Mouse (Mus musculus): ENCODE results near the gene Gm4491.

The Gm4491 gene

DNA sequence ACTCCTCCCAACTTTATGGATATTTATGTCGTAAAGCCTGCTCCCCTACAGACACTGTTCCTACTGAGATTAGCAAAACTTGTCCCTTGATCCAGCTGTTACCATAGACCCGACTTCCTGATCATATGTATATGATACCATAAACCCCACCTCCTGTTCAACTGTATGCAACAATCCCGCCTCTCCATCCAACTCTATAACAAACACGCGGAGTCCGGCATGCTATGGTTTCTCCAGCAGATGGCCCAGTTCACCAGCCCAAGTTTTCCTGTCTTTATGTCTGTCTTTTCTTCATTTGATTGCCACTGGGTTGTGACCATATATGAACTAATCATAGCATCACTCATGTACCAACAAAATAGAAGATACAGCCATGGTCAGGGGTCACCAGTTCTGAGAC, 40.1 kb downstream of the Gm4491 start:
- no peak for DNase-seq

DNA sequence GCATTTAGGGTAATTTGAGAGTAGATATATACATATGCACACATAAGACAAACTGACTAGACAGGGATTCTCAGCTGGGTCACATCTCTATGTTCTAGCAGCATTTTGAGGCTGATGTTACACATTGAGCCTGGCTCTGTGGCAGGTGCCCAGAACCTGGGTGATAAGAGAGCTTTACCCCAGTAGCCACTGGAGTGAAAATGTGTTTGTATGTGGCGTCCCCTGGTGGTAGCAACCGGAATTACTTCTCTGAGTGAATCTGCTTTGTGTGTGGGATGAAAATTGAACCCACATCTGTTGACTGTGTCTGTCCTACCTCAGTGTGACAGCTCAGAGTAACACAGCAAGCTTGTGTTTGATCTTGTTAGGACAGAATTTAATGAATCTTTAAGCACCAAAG, 45.8 kb downstream of the Gm4491 start:
- peak; percentile 10 for DNase-seq

DNA sequence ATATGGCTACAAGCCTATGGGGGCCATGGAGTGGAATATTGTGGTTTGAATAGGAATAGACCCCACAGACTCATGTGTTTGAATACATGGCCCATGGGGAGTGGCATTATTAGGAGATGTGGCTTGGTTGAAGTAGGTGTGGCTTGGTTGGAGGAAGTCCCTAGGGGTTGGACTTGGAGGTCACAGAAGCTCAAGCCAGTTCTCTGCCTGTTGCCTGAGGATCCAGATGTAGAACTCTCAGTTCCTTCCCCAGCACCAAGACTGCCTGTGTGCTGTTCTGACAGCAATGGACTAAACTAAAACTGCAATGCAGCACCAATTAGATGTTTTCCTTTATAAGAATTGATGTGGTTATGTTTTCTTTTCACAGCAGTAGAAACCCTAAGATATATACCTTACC, 49.6 kb downstream of the Gm4491 start:
- DNase-seq, result no peak

All from cerebellum, adult 9-11 months (tissue).